Mouse (Mus musculus) activated CD4-positive, CD25-positive, alpha-beta regulatory T cell, adult 4 months (primary cell): ENCODE measurements around the gene Lrrc30. TPM values are rescaled to one million over a fixed set of nuclear protein-coding genes. Genes with fewer than 3 reads are reported as not detected.

Experiments
- ATAC-seq: one replicate; pipeline ENCODE4 v1.8.0; 2017
- polyA plus RNA-seq, 2 experiments: library from polyadenylated mRNA; unstranded; fragments of 100-300 nt; shearing (Covaris generic); gene quantifications; one replicate each; pipeline ENCODE4 v1.2.1; 2017

Lrrc30 gene
- polyA plus RNA-seq: not detected

DNA sequence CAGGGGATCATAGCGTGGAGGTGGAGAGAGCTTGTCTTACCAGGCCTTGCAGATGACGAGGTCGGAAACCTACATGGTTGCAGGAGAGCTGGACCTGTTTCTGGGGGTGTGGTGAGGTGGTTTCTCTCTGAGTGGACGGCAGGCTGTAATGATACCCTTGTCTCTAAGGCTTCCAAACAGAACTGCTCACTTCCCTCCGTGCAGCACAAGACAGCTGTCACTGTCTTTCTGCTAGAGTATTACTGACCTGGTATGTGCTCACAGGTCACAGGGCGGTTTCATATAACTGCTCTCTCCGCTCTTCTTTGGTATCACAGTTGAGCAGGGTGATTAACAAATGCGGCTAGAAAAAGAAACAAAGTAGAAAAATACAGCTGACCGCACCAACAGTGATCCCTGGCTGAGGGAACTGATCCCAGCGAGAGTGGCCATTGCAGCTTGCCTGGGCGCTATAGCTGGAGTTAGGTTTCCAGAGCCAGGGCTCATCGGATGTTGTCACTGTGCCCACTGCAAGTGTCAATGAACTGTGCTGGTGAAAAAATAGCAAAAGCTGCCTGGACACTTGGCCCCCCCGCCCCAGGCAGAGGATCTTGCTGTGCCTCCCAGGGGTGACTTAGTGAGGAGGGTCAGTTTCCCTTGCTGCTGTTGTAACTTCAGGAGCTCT is at the start of gene Lrrc30:
Gene Lrrc30 (minus strand): TSS at position 48 of the 664 bp plus-strand sequence.
- no peak for ATAC-seq

DNA sequence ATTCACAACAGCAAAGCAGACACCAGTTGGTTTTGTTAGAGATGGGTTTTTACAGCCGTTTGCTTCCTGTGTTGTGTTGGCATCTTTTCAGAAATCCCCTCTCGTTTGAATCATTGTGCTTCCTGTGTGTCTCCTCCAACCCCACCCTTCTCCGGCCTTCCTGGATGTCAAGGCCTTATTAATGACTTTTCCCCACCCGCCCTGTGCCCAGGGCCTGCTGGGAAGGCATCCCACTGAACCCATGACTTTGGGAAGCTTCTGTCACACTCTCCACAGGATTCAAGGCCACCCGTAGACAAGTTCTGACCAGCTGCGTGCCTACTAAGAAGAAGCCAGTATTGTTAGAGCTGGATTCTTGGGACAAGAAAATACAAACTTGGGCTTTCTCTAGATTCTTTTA is 48.6 kb upstream of the Lrrc30 start:
- no peak for ATAC-seq

DNA sequence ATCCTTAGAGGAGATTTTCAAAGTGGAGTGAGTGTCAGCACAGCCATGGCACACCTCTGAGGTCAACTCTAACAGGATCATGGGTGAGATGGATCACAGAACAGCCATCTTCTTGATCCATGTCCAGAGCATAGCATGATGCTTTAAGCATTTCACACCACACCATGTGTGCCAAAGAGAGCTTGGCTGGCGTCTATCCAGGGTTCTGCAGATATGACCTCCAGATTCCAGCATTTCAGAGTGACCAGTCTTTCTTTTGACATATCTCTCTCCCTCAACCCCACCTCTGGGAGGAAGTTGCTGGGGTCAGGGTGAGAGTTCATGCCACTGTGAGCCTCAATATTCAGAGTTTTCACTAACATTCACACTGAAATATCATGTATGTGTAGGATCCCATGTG is 46.1 kb upstream of the Lrrc30 start:
- ATAC-seq: no peak

DNA sequence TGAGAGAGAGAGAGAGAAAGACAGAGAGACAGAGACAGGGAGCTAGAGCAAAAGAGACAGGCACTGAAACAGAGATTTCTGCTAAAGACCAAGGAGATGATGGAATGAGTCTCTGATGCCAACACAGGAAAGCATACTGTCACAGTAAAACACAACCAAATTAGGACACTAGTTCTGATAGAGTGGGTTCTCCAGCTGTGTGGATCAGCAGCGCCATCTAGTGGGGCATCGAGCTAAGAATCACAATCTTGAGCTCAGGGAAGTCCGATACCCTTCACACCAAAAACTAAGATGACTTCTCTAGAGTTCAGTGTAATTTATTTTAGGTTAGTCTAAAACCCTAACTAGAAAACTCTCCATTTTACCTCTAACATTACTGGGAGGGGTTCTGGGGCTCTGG is 35.5 kb upstream of the Lrrc30 start:
- ATAC-seq: no peak

DNA sequence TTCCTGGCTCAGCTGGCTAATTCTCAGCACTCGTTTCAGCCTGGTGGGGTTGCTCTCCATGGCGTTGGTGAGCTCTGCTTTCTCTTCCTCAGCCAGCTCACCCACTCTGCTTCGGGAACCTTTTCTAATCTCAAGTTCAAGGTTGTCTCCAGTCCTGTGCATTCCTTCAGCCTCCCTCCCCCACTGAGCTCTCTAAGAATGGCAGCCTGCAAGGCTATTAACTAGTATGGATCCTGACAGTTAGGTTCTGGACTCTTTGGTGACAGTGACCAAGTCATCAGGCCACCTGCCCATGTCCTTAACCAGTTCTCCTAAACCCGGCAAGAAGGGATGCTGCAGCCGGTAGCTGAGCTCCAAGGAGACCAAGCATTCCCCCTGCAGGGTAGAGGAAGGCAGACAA is 34.5 kb upstream of the Lrrc30 start:
- ATAC-seq: no peak

DNA sequence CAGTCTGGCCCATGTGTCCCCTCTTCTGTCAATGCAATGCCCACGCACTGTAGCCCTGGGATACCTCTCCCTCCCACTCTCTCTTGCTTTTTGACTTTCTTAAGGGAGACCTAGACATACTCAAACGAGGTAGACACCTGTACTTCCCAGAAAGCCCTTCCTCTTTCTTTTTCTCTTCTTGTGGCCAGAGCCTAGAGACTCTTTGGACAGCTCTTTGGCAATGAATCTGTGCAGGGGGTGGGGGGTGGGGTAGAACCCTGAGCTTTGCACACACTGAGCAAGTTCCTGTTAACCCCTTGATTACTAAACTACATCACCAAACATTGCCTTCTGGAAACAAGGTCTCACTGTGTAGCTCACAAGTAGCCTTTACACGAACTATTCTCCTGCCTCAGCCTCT is 31.8 kb upstream of the Lrrc30 start:
- no peak for ATAC-seq

DNA sequence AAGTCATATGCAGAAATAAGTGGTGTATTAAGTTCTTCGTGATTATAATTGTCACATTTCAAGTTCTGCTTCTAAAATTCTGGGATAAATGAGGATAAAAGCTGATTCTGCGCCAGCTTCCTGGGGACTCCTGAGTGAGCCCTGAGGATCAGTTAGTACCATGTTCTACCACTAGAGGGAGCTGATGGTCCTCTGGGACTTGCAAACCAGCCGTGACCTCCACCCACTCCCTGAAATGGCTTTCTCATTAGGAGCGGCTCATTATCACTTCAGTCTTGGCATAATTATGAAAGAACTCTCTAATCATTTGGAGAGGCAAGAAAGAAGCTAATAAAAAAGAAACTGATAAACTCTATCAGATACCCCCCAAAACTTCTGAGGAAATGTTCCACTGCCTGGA is 19.0 kb upstream of the Lrrc30 start:
- ATAC-seq: no peak

DNA sequence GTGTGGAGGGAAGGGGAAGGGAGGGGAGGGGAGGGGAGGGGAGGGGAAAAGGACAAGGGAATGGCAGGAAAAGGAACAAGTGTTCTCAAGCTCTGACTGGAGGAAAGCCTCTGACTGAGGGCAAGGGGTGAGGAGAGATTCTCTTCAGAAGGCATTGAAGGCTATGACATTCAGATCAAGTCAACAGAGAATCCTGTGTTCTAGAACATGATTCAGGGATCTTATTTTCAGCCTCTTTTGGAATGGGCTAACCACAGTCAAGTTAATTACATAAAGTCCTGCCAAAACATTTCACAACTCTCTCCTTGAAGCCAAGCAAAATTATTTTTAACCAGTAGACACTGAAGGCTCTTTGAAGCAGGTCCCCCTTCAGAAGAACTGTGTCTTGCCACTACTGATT is 9.1 kb upstream of the Lrrc30 start:
- ATAC-seq: no peak

DNA sequence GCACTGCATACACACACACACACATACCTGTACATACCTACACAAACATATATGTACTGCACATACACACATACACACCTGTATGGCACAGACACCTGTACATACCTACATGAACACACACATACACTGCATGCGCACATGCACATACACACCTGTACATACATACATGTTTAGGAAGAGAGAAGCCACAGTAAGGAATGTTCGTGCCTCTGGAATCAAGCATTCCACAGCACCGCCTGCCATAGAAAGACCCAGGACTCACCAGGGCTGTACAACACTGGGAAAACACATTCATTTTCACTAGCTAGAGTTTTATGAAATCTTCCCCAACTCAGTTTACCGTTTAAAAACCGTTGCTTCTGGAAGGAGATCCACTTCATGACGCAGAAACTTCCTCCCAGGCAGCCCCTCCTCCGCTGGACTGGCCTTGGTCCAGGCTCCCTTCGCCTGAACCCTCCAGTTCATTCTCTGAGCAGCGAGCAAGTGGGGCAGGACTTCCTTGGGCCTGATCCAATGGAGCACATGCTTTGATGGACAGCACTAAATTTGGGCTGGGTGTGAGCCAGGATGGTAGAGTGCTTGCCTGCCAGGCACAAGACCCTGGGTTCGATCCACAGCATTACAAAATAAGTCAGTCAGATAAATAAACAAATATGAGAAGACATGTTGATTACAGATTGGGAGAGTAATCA is 5.7 kb upstream of the Lrrc30 start:
- no peak for ATAC-seq

DNA sequence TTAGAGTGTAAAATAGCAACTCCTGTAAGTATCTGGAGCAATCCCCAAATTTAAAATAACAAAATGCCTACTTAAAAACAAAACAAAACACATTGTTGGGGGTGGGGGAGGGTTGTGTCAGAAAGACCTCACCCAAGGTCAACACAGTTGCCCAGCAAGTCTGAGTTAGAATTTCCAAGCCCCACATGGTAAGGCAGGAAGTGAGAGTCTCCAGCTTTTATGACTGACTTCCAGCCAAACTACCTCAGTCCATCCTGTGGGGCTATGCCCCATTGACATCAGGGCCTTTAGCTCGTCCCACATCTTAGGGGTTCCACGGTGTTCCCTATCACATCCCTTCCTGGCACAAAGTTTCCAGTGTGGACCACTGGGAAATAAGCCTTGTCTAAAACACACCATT is 4.4 kb upstream of the Lrrc30 start:
- ATAC-seq: no peak

DNA sequence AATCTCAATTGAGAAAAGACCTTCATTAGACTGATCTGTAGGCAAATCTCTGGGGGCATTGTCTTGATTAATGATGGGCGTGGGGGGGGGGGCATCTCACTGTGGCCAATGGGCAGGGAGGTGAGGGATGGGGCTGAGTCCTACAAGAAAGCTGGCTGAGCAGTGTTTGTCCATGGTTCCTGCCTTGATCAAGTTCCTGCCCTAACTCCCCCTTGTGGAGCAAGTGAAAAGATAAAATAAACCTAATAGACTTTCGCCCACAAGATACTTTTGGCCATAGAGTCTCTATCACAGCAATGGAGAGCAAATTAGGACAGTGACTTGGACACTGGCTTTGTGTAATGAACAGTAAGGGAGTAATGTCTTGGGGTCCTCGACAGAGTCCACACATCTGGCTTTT is 3.8 kb upstream of the Lrrc30 start:
- ATAC-seq: no peak

DNA sequence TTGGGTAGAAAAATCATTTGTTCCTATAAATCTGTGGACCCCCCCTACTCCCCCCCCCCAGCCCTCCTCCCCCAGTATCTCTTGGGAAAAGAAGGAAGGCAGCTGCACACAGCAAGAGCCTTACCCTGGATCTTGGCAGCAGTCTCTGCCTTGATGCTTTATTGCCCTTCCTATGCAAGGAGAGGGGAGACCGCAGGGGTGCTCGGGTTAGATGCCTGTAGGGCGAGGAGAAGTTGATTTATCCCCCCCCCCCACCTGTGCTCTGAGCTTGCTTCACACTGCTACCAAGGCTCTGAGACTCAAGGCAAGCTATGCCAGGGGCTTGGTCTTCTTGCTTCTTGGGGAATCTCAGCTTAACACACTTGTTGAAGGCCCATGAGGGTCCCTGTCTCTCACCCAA is 2.8 kb downstream of the Lrrc30 start:
- ATAC-seq: no peak

DNA sequence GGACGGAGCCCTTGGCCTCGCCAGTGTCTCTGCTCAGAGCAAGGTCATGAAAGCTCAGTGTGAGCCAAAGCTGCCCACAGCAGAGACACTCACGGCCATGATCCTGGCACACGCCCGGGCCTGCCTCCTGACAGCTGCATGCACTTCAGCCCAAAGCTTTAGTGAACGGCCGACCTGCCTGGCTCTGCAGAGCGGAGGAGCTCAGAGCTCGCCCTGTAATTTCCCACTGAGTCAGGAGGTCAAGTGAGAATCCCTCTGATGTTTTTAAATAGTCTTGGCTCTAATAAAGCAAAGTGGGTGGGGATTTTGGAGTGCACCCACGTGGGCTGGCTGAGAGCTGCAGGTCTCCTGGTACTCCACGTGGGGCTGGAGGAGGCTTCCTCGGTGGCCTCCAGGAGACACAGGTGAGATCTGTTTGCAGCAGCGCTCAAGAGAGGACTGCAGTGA is 3.3 kb downstream of the Lrrc30 start:
- no peak for ATAC-seq

DNA sequence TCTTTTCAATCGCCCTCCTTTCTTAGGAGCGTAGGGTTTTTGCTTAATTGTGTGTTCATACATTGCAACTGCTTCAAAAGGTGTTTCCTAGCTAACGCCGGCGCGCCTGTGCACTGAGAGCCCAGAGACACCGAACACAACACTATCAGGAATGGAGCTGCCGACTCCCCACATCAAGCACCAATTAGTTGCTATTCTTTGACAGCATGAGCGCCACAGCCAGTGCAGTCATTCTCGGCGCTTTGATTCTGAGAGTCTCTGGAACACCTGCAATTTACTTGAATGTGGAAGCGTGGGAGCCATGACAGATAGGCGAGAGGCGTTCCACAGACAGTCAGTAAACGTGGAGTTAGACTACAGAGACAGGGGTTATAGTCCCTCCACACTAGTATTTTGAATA is 4.0 kb downstream of the Lrrc30 start:
- ATAC-seq: no peak

DNA sequence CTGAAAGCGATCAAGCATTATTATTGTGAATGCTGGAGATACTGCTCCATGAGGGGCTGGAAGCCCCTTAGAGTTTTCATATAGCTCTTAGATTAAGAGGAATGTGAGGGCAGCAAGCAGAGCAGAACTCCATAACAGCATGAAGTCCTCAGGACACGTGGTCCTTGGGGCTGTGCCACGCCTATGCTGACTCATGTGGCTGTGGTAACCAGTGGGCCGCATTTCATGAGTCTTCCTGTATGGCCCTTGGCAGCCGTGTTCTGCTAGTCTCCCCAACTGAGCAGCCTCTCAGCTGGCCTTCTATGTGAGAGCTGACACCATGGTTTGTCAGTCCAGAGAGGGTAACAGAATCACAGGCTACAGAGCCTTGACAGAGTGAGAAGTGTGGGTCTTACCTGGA is 7.1 kb downstream of the Lrrc30 start:
- no peak for ATAC-seq

DNA sequence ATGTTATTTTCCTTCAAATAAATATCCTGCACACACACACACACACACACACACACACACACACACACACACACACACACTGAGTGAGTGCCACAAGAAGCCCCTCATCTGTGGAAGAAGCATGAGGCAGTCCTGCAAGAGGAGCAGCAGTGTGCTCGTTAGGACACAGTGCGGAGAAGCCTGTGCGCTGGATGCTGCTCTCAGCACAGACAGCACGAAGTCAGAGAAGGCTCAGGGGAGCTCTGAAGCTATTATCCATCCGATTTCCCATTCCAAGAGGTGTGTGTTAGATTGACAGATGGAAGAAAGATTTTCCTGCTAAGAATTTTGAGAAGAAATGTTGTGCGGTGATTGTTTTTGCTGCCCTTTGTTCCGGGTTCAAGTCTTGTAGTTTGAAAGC is 13.5 kb downstream of the Lrrc30 start:
- ATAC-seq: no peak

DNA sequence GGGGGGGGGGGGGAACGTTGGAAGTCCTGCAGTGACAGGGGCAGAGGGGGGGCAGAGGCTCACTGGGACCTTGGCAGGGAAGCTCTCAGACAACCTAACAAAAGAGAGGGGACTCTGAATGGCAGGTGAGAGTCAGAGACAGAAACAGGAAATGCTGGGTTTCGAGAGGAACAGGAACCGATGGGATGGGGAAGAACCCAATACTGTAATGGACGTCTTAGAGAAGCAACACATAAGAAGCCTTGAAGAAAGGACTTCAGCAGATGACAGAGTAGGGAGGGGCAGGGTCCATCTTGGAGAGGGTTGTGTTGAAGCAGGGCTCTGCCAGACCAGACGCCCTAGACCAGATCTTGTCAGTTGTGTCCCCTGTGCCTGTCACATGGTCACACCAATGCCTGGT is 18.1 kb downstream of the Lrrc30 start:
- no peak for ATAC-seq

DNA sequence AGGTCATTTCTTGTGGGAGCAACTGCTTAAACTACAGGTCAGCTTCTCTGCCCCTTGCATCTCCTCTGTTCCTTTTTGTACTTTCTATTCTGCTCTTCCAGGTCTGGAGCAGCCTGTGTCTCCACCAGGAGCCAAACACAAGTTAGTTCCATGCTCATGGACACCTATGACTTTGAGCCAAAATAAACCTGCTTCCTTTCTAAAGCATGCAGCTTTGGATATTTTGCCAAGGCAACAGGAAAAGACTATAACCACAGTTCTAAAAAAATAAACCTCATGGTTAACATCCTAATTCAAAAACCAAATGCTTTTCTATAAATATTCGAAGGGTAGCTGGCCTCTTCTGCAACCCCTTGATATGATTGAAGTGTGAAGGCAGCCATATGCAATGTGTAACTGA is 19.9 kb downstream of the Lrrc30 start:
- ATAC-seq: no peak

DNA sequence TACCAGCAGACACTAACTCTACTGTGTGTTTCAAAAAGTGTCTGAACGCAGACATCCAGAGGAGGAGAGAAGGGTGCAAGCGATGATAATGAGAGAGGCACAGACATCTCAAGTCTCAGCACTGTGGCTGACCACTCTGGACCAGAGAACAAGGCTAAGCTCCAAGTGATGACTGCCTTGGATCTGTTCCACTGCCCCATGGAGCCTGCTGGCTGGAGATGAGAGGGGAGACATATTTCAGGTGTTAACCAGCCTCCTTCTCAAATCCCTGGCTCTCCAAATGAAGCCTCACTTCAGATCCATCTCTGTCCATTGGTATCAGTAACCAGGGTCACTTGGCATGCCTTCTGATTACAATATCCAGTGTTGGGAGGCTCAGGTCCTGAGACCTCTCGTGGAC is 20.4 kb downstream of the Lrrc30 start:
- no peak for ATAC-seq

DNA sequence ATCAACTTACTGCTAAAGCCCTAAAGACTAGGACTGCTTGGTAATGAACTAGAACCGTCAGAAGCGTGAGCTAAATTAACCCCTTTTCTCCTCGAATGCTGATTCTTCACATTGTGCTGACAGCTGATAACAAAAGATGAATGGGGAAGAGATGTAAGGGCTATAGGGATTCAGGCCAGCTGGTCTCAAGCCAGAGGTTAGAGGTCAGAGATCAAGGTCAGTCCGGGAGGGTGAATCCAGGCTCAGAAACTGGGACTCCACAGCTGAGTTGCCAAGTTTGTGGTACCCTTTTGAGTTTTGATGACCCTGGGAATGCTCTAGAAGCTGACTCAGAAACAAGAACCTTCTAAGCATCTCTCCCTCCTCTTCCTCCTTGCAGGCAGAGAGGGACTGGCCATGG is 28.1 kb downstream of the Lrrc30 start:
- ATAC-seq: no peak

DNA sequence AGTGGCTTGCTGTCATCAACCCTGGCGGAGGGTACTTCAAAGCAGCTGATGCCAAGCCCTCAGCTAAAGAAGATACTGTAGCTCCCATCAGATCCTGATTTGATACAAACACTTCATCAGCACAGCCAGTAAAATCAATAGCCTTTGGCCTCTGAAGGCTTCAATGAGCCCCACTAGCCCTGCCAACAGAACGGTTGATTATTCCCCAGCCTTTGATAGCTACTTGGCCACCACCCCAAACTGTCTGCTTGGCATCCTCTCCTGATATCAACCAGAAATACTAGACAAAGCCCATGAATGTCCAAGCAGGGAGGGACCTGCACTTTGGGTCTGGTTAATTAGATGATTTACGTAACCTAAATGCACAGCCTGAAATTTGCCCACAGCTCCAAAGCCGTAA is 30.0 kb downstream of the Lrrc30 start:
- no peak for ATAC-seq

DNA sequence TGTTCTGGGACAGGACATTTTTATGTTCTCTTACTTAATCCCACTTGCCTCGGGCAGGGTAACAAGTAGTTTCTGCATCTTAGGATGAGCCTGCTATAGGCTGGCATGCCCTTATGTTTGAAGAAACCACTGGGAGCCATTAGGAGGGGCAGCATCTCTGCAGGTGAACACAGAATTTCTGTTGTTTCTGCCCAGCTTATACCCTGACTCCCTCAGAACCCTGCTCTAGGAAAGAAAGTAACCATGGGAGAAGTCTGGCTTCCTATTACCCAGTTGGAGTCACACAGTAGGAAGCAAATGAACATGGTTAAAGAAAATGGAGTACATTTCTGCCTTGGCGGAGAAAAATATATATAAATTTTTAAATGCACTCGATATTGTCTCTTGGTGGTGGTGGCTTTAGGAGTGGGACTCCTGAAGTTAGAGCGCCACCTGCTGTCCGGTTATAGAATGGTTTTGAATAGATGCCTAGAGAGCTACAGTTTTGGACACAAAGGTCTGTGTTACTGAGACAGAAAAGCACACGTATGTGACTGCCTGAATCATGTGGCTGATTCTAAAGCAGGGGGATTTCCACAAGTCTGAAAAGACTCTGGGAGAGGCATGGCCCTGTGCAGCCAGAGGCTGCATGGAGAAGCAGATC is 47.5 kb downstream of the Lrrc30 start:
- no peak for ATAC-seq

DNA sequence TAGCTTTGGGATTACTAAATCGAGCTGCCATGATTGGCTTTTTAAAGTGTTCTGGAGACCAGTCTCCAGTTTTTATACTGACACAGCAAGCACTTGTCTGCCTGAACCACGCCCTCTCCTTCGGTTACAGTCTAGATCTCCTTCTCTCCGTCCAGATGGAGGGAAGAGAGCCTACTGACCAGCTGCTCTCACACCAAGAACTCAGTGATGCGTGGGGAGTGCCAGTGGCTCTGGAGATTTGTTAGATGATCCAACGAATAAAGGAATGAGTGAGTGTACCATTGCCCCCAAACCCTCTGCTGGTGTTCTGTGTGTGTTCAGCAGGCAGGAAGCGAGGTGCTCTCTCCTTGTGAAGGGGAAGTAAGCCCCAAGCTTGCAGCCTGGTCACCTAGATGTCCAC is 48.0 kb downstream of the Lrrc30 start:
- ATAC-seq: no peak

DNA sequence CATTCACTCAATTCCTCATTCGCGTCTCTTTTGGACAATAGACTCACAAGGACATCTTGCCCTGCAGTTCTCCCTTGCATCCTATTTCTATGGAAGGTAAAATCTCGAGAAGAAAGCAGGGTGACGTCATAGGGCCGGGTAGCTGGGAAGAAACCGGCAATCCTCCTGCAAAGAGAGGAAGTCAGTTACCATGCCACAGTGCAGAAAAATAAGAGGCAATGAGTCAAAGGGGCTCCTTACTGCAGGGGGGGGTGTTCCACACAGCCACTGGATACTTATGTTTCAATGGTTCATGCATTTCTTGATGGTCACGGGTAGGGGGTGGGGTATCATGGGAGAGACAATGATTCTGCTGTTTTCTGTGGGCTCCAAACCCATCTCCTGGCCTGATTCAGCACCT is 49.1 kb downstream of the Lrrc30 start:
- ATAC-seq: no peak
